Mouse (Mus musculus): ENCODE data around the gene Arl5c. TPM values are rescaled to one million over a fixed set of nuclear protein-coding genes. Genes with fewer than 3 reads are reported as not detected.

Arl5c gene
- polyA plus RNA-seq, 1 experiment from 2014 or later: 8.4 TPM

- no peak overlapping the region for H3K4me2 ChIP-seq (ENCODE audit: low read length)
- H3K4me3 ChIP-seq (ENCODE audit: low read depth, low read length): no peak overlapping the region
- WGBS: 57% methylated on average over 6 of the region's 6 CpGs
- ATAC-seq: no peak
- H3K9ac ChIP-seq (ENCODE audit: low read depth, low read length): no peak overlapping the region
- peaks cover 22% of the 10 kb centered on the region for H3K36me3 ChIP-seq (ENCODE audit: control insufficient read depth, insufficient read depth, low read length)
- no peaks in the 10 kb centered on the region for H3K27me3 ChIP-seq (ENCODE audit: control insufficient read depth, insufficient read depth, low read depth, low read length)
- H3K4me1 ChIP-seq (ENCODE audit: control insufficient read depth, insufficient read depth, low read length): no peaks in the 10 kb centered on the region; the same call in 1 of the 2 replicates
- H3K27ac ChIP-seq (ENCODE audit: low read length): no peak overlapping the region
- H3K9me3 ChIP-seq (replicated peaks; ENCODE audit: control insufficient read depth, low read length, poor library complexity, severe bottlenecking): no peaks in the 10 kb centered on the region
Measured at GRCm38 (mm10) chr11:98001986-98002385, 6.0 kb upstream of the Arl5c start.

GRCm38 (mm10) chr11:98001351-98001824 is 5.4 kb upstream of the Arl5c start:
- no peak overlapping the region for H3K4me3 ChIP-seq (ENCODE audit: low read depth, low read length)
- no peak overlapping the region; the same call in 1 of the 2 replicates for H3K9ac ChIP-seq (ENCODE audit: low read depth, low read length)
- 32% methylated on average over 11 of the region's 11 CpGs for WGBS
- H3K27ac ChIP-seq (ENCODE audit: low read length): no peak overlapping the region
- ATAC-seq: no peak
- no peaks in the 10 kb centered on the region for H3K9me3 ChIP-seq (replicated peaks; ENCODE audit: control insufficient read depth, low read length, poor library complexity, severe bottlenecking)
- H3K4me2 ChIP-seq (ENCODE audit: low read length): no peak overlapping the region
- no peaks in the 10 kb centered on the region for H3K27me3 ChIP-seq (ENCODE audit: control insufficient read depth, insufficient read depth, low read depth, low read length)
- H3K4me1 ChIP-seq (ENCODE audit: control insufficient read depth, insufficient read depth, low read length): no peaks in the 10 kb centered on the region; the same call in 1 of the 2 replicates
- H3K36me3 ChIP-seq (ENCODE audit: control insufficient read depth, insufficient read depth, low read length): peaks cover 18% of the 10 kb centered on the region

- H3K36me3 ChIP-seq (ENCODE audit: control insufficient read depth, insufficient read depth, low read length): peaks cover 15% of the 10 kb centered on the region
- H3K27ac ChIP-seq (ENCODE audit: low read length): no peak overlapping the region
- WGBS: 50% methylated on average over 7 of the region's 7 CpGs
- H3K9ac ChIP-seq (ENCODE audit: low read depth, low read length): no peak overlapping the region
- H3K4me3 ChIP-seq (ENCODE audit: low read depth, low read length): no peak overlapping the region
- peaks cover 4% of the 10 kb centered on the region; the same call in 1 of the 2 replicates for H3K4me1 ChIP-seq (ENCODE audit: control insufficient read depth, insufficient read depth, low read length)
- no peaks in the 10 kb centered on the region; the same call in 1 of the 2 replicates for H3K27me3 ChIP-seq (ENCODE audit: control insufficient read depth, insufficient read depth, low read depth, low read length)
- ATAC-seq: no peak
- no peaks in the 10 kb centered on the region for H3K9me3 ChIP-seq (replicated peaks; ENCODE audit: control insufficient read depth, low read length, poor library complexity, severe bottlenecking)
- no peak overlapping the region for H3K4me2 ChIP-seq (ENCODE audit: low read length)
Measured at GRCm38 (mm10) chr11:98000378-98001140, 4.6 kb upstream of the Arl5c start.

- no peaks in the 10 kb centered on the region for H3K9me3 ChIP-seq (replicated peaks; ENCODE audit: control insufficient read depth, low read length, poor library complexity, severe bottlenecking)
- ATAC-seq: no peak
- peaks cover 8% of the 10 kb centered on the region for H3K36me3 ChIP-seq (ENCODE audit: control insufficient read depth, insufficient read depth, low read length)
- H3K4me2 ChIP-seq (ENCODE audit: low read length): no peak overlapping the region
- no peaks in the 10 kb centered on the region; the same call in 1 of the 2 replicates for H3K27me3 ChIP-seq (ENCODE audit: control insufficient read depth, insufficient read depth, low read depth, low read length)
- peaks cover 10% of the 10 kb centered on the region; the same call in 1 of the 2 replicates for H3K4me1 ChIP-seq (ENCODE audit: control insufficient read depth, insufficient read depth, low read length)
- no peak overlapping the region for H3K9ac ChIP-seq (ENCODE audit: low read depth, low read length)
- WGBS: 77% methylated on average over 5 of the region's 5 CpGs
- no peak overlapping the region for H3K27ac ChIP-seq (ENCODE audit: low read length)
- no peak overlapping the region for H3K4me3 ChIP-seq (ENCODE audit: low read depth, low read length)
Measured at GRCm38 (mm10) chr11:97999748-98000147, 3.8 kb upstream of the Arl5c start.

- H3K4me2 ChIP-seq (ENCODE audit: low read length): no peak overlapping the region
- H3K9ac ChIP-seq (ENCODE audit: low read depth, low read length): no peak overlapping the region
- no peak overlapping the region for H3K27ac ChIP-seq (ENCODE audit: low read length)
- H3K36me3 ChIP-seq (ENCODE audit: control insufficient read depth, insufficient read depth, low read length): peaks cover 7% of the 10 kb centered on the region; the same call in 1 of the 2 replicates
- no peak for ATAC-seq
- H3K4me3 ChIP-seq (ENCODE audit: low read depth, low read length): no peak overlapping the region
- peaks cover 10% of the 10 kb centered on the region; the same call in 1 of the 2 replicates for H3K4me1 ChIP-seq (ENCODE audit: control insufficient read depth, insufficient read depth, low read length)
- no peaks in the 10 kb centered on the region; the same call in 1 of the 2 replicates for H3K27me3 ChIP-seq (ENCODE audit: control insufficient read depth, insufficient read depth, low read depth, low read length)
- whole genome bisulfite sequencing: 68% methylated on average over 7 of the region's 7 CpGs
- H3K9me3 ChIP-seq (replicated peaks; ENCODE audit: control insufficient read depth, low read length, poor library complexity, severe bottlenecking): no peaks in the 10 kb centered on the region
Measured at GRCm38 (mm10) chr11:97998898-97999608, 3.1 kb upstream of the Arl5c start.

GRCm38 (mm10) chr11:97998074-97998793 is 2.3 kb upstream of the Arl5c start:
- Histone ChIP-seq H3K4me3 (ENCODE audit: low read depth, low read length) (no peak overlapping the region), H3K4me1 (ENCODE audit: control insufficient read depth, insufficient read depth, low read length) (peaks cover 10% of the 10 kb centered on the region; the same call in 1 of the 2 replicates), H3K4me2 (ENCODE audit: low read length) (no peak overlapping the region), H3K27ac (ENCODE audit: low read length) (no peak overlapping the region), H3K27me3 (ENCODE audit: control insufficient read depth, insufficient read depth, low read depth, low read length) (no peaks in the 10 kb centered on the region; the same call in 1 of the 2 replicates), H3K36me3 (ENCODE audit: control insufficient read depth, insufficient read depth, low read length) (peaks cover 4% of the 10 kb centered on the region; the same call in 1 of the 2 replicates), H3K9ac (ENCODE audit: low read depth, low read length) (no peak overlapping the region), H3K9me3 (replicated peaks; ENCODE audit: control insufficient read depth, low read length, poor library complexity, severe bottlenecking) (no peaks in the 10 kb centered on the region)
- WGBS: 88% methylated on average over 11 of the region's 11 CpGs
- no peak for ATAC-seq

GRCm38 (mm10) chr11:97997387-97997960 is 1.5 kb upstream of the Arl5c start:
- Histone ChIP-seq H3K27me3 (ENCODE audit: control insufficient read depth, insufficient read depth, low read depth, low read length) (no peaks in the 10 kb centered on the region; the same call in 1 of the 2 replicates), H3K9me3 (replicated peaks; ENCODE audit: control insufficient read depth, low read length, poor library complexity, severe bottlenecking) (no peaks in the 10 kb centered on the region), H3K27ac (ENCODE audit: low read length) (no peak overlapping the region), H3K4me2 (ENCODE audit: low read length) (no peak overlapping the region), H3K4me3 (ENCODE audit: low read depth, low read length) (no peak overlapping the region), H3K9ac (ENCODE audit: low read depth, low read length) (no peak overlapping the region), H3K4me1 (ENCODE audit: control insufficient read depth, insufficient read depth, low read length) (peaks cover 10% of the 10 kb centered on the region; the same call in 1 of the 2 replicates), H3K36me3 (ENCODE audit: control insufficient read depth, insufficient read depth, low read length) (no peaks in the 10 kb centered on the region)
- ATAC-seq: no peak
- 77% methylated on average over 8 of the region's 8 CpGs for WGBS

GRCm38 (mm10) chr11:97996691-97997090 is 710 bp upstream of the Arl5c start:
- H3K9ac ChIP-seq (ENCODE audit: low read depth, low read length): no peak overlapping the region
- WGBS: 76% methylated on average over 1 of the region's 1 CpGs
- no peak overlapping the region for H3K4me3 ChIP-seq (ENCODE audit: low read depth, low read length)
- peaks cover 10% of the 10 kb centered on the region; the same call in 1 of the 2 replicates for H3K4me1 ChIP-seq (ENCODE audit: control insufficient read depth, insufficient read depth, low read length)
- no peak for ATAC-seq
- no peak overlapping the region for H3K4me2 ChIP-seq (ENCODE audit: low read length)
- H3K27ac ChIP-seq (ENCODE audit: low read length): no peak overlapping the region
- no peaks in the 10 kb centered on the region for H3K36me3 ChIP-seq (ENCODE audit: control insufficient read depth, insufficient read depth, low read length)
- H3K9me3 ChIP-seq (replicated peaks; ENCODE audit: control insufficient read depth, low read length, poor library complexity, severe bottlenecking): no peaks in the 10 kb centered on the region
- no peaks in the 10 kb centered on the region; the same call in 1 of the 2 replicates for H3K27me3 ChIP-seq (ENCODE audit: control insufficient read depth, insufficient read depth, low read depth, low read length)
